Mouse (Mus musculus) cortical plate, adult 2 months (tissue): ENCODE results near the gene Esx1. TPM values are rescaled to one million over a fixed set of nuclear protein-coding genes. Genes with fewer than 3 reads are reported as not detected.

ENCODE experiments used
- H3K27ac ChIP-seq: fragments of 200-500 bp; 2 replicates; pipeline ENCODE4 v1.5.1; 2012; ENCODE audit warnings: low read length, control low read depth, inconsistent platforms; ENCODE audit not compliant: insufficient read depth
- H3K4me1 ChIP-seq: fragments of 200-500 bp; 2 replicates; pipeline ENCODE4 v1.6.1; 2011; ENCODE audit warnings: low read length; ENCODE audit not compliant: control insufficient read depth, insufficient read depth
- H3K4me3 ChIP-seq: fragments of 200-500 bp; 2 replicates; pipeline ENCODE4 v1.5.1; 2011; ENCODE audit warnings: mild to moderate bottlenecking, low read length, control low read depth; ENCODE audit not compliant: insufficient read depth
- CTCF ChIP-seq: fragments of 200-500 bp; IDR thresholded peaks from 2 replicates; pipeline ENCODE4 v1.5.1; 2011; ENCODE audit warnings: mild to moderate bottlenecking, control low read depth, low read length; ENCODE audit not compliant: insufficient read depth; ENCODE audit errors: extremely low read depth
- POLR2A ChIP-seq: fragments of 200-500 bp; IDR thresholded peaks from 2 replicates; pipeline ENCODE4 v1.6.1; 2011; ENCODE audit warnings: mild to moderate bottlenecking, low read length, control low read depth; ENCODE audit not compliant: insufficient read depth; ENCODE audit errors: extremely low read depth
- polyA plus RNA-seq: library from polyadenylated mRNA; depleted of rRNA; stranded (reverse); fragments of >200 nt; gene quantifications from 2 replicates; pipeline ENCODE4 v1.2.3, GENCODE M21; 2012; rRNA removed

Gene Esx1
- polyA plus RNA-seq: not detected in 2 replicates

DNA sequence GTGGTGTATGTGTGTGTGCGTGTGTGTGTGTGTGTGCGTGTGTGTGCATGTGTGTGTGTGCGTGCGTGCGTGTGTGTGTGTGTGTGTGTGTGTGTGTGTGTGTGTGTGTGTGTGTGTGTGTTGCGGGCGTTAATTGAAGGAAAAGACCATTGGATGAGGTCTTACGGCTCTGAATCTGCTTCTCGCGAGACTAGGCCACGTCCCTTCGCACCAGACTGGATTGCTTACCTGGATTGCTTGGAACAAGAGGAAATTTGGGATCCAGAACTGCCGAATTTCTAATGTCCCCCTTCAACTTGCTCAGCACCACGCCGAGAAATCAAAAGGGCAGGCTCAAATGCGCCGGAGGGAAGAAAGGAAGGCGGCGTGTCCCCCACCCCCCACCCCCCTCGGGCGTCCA lies at the start of gene Esx1:
TSS of gene Esx1 (minus strand) at position 366 of the 400 bp plus-strand sequence.
- no peak for TF ChIP-seq POLR2A
- TF ChIP-seq CTCF: no peak
- no peak within 1 kb of the TSS for H3K27ac ChIP-seq
- H3K4me1 ChIP-seq: no peaks in the 10 kb centered on the region
- H3K4me3 ChIP-seq: no peak within 1 kb of the TSS

DNA sequence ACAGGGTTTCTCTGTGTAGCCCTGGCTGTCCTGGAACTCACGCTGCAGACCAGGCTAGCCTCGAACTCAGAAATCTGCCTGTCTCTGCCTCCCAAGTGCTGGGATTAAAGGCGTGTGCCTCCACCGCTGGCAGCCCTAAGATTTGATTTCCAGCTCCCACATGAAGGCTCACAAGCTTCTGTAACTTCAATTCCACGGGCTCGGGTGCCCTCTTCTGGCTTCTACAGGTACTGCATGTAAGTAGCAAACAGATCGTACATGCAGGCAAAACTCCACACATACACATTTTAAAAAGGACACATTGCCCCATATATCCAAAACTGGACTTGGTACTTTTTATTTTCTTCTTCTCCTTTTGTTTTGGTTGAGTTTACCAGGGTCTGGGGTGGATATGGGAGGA lies 48.1 kb upstream of the Esx1 start:
- TF ChIP-seq CTCF (no peak), POLR2A (no peak)
- no peaks in the 10 kb centered on the region for H3K4me1 ChIP-seq
- no peak overlapping the region for H3K4me3 ChIP-seq
- no peak overlapping the region for H3K27ac ChIP-seq

DNA sequence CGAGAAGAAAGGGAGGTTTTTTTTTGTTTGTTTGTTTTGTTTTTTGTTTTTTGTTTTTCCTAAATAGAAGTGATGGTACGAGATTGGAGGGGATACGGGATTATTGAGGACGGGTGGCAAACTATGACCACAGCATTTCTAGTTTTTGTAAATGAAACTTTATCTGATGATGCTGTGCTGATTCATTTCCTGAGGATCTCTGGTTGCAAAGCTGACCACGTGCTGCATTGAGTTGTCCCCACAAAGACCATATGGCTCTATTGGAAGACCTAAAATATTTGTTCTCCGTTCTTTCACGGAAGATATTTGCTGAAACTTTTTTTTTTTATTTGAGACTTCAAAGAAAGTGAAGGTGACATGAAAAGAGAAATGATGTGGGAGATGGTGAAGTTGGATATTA lies 45.8 kb upstream of the Esx1 start:
- no peaks in the 10 kb centered on the region for H3K4me1 ChIP-seq

DNA sequence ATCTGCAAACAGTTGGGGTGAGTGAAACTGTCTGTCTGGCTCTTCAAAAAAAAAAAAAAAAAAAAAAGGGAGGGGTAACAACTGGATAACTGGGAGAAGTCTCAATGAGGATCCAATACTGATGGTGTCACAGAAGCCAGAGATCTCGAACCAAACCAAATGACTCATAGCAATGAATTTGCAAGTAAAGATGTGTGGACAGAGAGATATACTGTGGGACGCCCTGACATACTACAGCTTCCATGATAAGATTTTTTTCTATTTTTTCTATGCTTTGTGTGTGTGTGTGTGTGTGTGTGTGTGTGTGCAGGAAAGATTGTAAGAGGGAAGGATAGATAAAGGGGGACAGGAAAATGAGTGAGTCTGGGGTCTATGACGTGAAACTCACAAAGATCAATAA lies 43.7 kb upstream of the Esx1 start:
- Histone ChIP-seq H3K27ac (no peak overlapping the region), H3K4me3 (no peak overlapping the region), H3K4me1 (no peaks in the 10 kb centered on the region)
- TF ChIP-seq POLR2A (no peak), CTCF (no peak)

More for the DNA sequence above, 45.8 kb upstream of the Esx1 start:
- H3K4me3 ChIP-seq: no peak overlapping the region
- TF ChIP-seq POLR2A (no peak), CTCF (no peak)
- no peak overlapping the region for H3K27ac ChIP-seq

DNA sequence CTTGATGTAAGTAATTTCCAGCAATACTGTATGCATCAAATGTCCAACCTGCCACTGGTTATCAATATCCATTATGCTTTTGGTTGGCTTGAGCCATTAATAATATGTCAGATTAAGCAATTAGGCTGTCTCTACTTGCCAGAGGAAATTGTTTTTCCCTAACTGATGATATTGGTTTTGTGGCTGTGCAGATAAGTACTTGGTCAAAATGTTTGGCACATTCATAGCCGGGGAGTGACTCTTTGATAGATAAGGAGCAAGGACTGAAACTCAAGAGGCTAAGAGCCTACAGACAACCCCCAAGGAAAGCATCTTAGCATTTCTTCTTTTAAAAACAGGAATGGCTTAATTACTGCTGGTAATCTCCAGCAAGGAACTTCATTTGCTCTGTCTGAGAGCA lies 40.8 kb upstream of the Esx1 start:
- Histone ChIP-seq H3K4me3 (no peak overlapping the region), H3K27ac (no peak overlapping the region), H3K4me1 (no peaks in the 10 kb centered on the region)
- TF ChIP-seq POLR2A (no peak), CTCF (no peak)

DNA sequence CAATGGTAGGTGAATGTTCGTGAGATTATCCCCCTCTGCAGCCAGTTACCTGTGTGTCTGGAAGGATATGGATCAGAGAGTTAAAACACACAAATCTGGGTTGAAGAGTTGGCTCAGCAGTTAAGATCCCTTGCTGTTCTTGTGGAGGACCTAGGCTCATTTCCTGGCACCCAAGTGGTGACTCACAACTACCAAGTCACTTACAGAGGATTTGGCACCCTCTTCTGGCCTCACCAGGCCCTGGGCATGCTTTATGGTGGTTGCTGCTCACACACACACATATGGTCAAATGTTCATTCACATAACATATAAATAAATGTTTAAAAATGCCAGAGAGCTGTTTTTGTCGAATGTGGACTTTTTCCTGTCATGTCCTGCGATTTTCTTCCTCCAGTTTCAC lies 39.1 kb upstream of the Esx1 start:
- Histone ChIP-seq H3K27ac (no peak overlapping the region), H3K4me3 (no peak overlapping the region), H3K4me1 (no peaks in the 10 kb centered on the region)
- TF ChIP-seq POLR2A (no peak), CTCF (no peak)

DNA sequence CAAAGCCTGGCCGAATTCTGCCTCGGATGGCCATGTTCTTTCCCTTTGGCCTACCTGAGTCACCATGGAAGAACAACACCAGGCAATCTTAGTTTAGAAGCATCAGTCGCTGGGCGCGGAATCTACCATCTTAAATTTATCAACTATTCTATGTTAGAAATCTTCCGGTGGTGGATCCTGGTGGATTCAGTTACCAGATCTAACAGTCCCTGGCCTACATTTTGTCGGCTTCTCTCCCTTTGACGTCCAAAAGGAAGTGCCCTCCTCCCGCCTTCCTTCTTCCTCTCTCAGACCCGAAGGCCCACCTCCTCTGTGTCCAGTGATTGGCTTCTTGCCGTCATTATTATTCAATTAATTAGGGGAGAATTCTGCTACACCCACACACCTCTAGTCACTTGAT lies 27.2 kb upstream of the Esx1 start:
- H3K4me3 ChIP-seq: no peak overlapping the region
- H3K27ac ChIP-seq: no peak overlapping the region
- TF ChIP-seq POLR2A (no peak), CTCF (no peak)
- no peaks in the 10 kb centered on the region for H3K4me1 ChIP-seq

DNA sequence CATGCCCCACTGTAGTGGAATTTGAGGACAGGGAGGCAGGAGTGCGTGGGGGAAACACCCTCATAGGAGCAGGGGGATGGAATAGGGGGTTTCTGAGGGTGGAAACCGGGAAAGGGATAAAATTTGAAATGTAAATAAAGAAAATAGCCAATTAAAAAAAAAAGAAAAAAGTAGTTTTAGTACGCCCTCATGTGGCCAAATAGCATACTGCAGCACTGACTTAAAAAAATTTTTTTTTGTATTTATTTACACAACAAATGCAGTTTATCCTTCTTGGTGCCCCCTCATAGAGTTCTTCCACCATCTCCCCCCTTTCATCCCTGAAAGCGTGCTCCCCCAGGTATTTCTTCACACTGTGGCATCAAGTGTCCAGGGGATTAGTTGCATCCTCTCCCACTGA lies 22.8 kb upstream of the Esx1 start:
- no peak overlapping the region for H3K4me3 ChIP-seq
- TF ChIP-seq CTCF (no peak), POLR2A (no peak)
- no peak overlapping the region for H3K27ac ChIP-seq
- H3K4me1 ChIP-seq: no peaks in the 10 kb centered on the region

DNA sequence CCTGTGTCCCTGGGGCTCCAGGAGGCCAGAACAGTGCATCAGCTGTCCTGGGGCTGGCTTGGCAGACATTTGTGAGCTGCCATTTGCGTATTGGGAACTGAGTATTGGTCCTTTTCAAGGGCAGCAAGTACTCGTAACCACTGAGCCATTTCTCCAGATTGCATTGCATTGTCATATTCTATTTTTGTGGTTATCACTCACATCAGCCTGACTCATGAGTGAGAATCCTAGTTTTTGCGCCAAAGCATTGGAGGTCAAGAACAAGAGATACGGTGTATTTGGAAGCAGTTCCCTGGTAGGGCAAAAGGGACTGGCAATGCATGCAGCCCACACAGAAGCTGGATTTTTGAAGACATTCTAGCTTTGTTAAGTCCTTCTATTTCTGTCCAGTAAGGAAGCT lies 21.8 kb upstream of the Esx1 start:
- H3K27ac ChIP-seq: no peak overlapping the region
- no peaks in the 10 kb centered on the region for H3K4me1 ChIP-seq
- no peak for TF ChIP-seq POLR2A
- TF ChIP-seq CTCF: no peak
- no peak overlapping the region for H3K4me3 ChIP-seq

DNA sequence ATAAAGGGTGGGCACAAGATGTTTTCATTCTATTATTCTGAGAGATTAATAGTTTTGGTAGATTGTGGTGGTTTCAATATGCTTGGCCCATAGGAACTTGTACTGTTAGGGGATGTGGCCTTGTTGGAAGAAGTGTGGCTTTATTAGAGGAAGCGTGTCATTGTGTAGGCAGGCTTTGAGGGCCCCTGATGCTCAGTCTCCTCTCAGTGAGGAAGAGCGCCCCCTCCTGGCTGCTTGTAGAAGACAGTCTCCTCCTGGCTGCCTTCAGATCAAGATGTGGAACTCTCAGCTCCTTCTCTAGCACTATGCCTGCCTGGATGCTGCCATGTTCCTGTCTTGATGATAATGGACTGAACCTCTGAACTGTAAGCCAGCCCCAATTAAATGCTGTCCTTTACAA lies 20.7 kb upstream of the Esx1 start:
- Histone ChIP-seq H3K4me1 (no peaks in the 10 kb centered on the region), H3K4me3 (no peak overlapping the region), H3K27ac (no peak overlapping the region)
- TF ChIP-seq POLR2A (no peak), CTCF (no peak)

DNA sequence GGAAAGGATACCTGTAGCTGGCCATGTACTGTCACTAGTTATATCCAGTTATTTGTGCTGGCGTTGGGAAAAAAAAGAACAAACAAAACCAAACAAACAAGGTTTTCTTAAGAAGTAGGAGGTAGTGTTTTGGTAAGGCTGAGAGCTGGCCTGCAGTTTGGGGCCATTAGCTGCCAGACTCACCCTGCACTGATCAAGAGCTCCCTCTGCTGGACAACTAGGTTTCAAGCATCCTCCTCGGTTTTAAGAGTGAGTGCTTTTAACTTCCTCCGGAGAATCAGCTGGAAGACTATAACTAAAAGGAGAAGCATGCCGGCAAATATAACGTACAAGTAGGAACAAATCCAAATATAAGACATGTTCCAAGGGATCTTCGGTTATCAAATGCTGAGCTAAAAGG lies 19.8 kb upstream of the Esx1 start:
- Histone ChIP-seq H3K4me1 (no peaks in the 10 kb centered on the region), H3K27ac (no peak overlapping the region), H3K4me3 (no peak overlapping the region)
- TF ChIP-seq CTCF: peak; percentile 63
- TF ChIP-seq POLR2A: no peak
